Mouse (Mus musculus): ENCODE results near the gene Npas2. TPM values are rescaled to one million over a fixed set of nuclear protein-coding genes. Genes with fewer than 3 reads are reported as not detected.

Gene Npas2
- polyA plus RNA-seq, 1 experiment: 77.6 TPM

DNA sequence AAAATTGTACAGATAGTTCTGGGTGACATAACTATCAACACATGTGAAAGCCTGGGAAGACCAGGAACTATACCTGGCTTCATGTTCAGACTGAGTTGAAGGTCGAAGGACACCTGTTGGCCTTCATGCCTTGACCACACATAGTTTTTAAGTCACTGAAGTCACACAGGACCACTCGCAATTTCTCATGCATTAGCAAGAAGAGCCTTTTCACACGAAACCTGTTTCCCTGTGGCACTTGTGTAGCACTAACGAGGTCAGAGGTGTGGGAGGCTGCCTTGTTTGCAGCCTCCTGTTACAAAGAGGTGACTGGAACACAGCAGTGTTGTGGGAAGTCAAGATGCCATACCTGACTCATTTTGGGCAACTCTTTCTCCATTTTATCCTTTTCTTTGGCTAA lies 179.8 kb downstream of the Npas2 start:
- Histone ChIP-seq H3K4me1 (ENCODE audit: control insufficient read depth, insufficient read depth, insufficient read length, low read length) (peaks cover 3% of the 10 kb centered on the region; the same call in 1 of the 2 replicates), H3K27ac (ENCODE audit: insufficient read depth, low read depth, low read length) (no peak overlapping the region), H3K36me3 (ENCODE audit: control insufficient read depth, insufficient read depth, low read length) (peaks cover 46% of the 10 kb centered on the region), H3K27me3 (ENCODE audit: control insufficient read depth, insufficient read depth, low read length) (no peaks in the 10 kb centered on the region), H3K4me3 (ENCODE audit: low read depth, low read length) (no peak overlapping the region)
- WGBS: 63% methylated on average over 4 of the region's 4 CpGs
- TF ChIP-seq POLR2A (IDR thresholded peaks at IDR 0.05; ENCODE audit: low read depth, low read length) (no peak), CTCF (IDR thresholded peaks at IDR 0.05; ENCODE audit: extremely low read depth, insufficient read length, insufficient replicate concordance, low read depth, low read length) (no peak)

DNA sequence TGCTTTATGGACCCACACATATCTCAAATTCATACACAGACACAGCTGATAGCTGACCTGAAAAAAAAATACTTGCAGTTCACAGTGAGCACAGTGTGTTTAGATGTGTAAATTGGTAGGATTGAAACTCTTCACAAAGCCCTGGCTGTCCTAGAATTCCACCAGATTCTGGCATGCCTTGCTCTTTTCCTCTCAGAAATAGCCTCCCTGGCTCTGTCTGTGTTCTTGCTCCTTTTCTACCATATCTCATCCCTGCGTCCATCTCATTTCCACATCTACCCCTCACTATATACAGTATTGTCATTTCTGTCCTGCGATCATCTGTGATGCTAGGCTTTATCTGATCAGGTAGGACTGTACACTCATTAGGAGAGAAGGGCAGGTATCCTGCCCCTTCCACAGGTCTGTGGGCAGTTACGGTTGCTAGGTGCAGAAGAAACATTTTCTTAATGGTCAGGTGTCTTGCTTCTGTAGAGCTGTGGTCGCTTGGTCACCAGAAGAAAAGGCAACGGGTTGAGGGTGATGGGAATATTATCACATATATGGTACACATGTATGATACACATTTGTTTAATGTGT lies 180.8 kb downstream of the Npas2 start:
- TF ChIP-seq POLR2A (IDR thresholded peaks at IDR 0.05; ENCODE audit: low read depth, low read length) (no peak), CTCF (IDR thresholded peaks at IDR 0.05; ENCODE audit: extremely low read depth, insufficient read length, insufficient replicate concordance, low read depth, low read length) (no peak)
- WGBS: 76% methylated on average over 5 of the region's 5 CpGs
- Histone ChIP-seq H3K27ac (ENCODE audit: insufficient read depth, low read depth, low read length) (no peak overlapping the region), H3K36me3 (ENCODE audit: control insufficient read depth, insufficient read depth, low read length) (peaks cover 46% of the 10 kb centered on the region), H3K27me3 (ENCODE audit: control insufficient read depth, insufficient read depth, low read length) (no peaks in the 10 kb centered on the region), H3K4me3 (ENCODE audit: low read depth, low read length) (no peak overlapping the region), H3K4me1 (ENCODE audit: control insufficient read depth, insufficient read depth, insufficient read length, low read length) (no peaks in the 10 kb centered on the region)

GRCm38 (mm10) chr1:39376121-39376520 lies 182.6 kb downstream of the Npas2 start:
- Histone ChIP-seq H3K36me3 (ENCODE audit: control insufficient read depth, insufficient read depth, low read length) (peaks cover 31% of the 10 kb centered on the region), H3K27ac (ENCODE audit: insufficient read depth, low read depth, low read length) (no peak overlapping the region), H3K4me1 (ENCODE audit: control insufficient read depth, insufficient read depth, insufficient read length, low read length) (no peaks in the 10 kb centered on the region), H3K27me3 (ENCODE audit: control insufficient read depth, insufficient read depth, low read length) (no peaks in the 10 kb centered on the region), H3K4me3 (ENCODE audit: low read depth, low read length) (no peak overlapping the region)
- TF ChIP-seq CTCF (IDR thresholded peaks at IDR 0.05; ENCODE audit: extremely low read depth, insufficient read length, insufficient replicate concordance, low read depth, low read length) (no peak), POLR2A (IDR thresholded peaks at IDR 0.05; ENCODE audit: low read depth, low read length) (no peak)
- WGBS: 77% methylated on average over 7 of the region's 7 CpGs

- Histone ChIP-seq H3K27ac (ENCODE audit: insufficient read depth, low read depth, low read length) (no peak overlapping the region), H3K4me3 (ENCODE audit: low read depth, low read length) (no peak overlapping the region), H3K4me1 (ENCODE audit: control insufficient read depth, insufficient read depth, insufficient read length, low read length) (no peaks in the 10 kb centered on the region), H3K36me3 (ENCODE audit: control insufficient read depth, insufficient read depth, low read length) (peaks cover 26% of the 10 kb centered on the region), H3K27me3 (ENCODE audit: control insufficient read depth, insufficient read depth, low read length) (no peaks in the 10 kb centered on the region)
- 92% methylated on average over 9 of the region's 9 CpGs for WGBS
- no peak for TF ChIP-seq CTCF (IDR thresholded peaks at IDR 0.05; ENCODE audit: extremely low read depth, insufficient read length, insufficient replicate concordance, low read depth, low read length)
- TF ChIP-seq POLR2A (IDR thresholded peaks at IDR 0.05; ENCODE audit: low read depth, low read length): no peak
Observed at GRCm38 (mm10) chr1:39376726-39377240, 183.3 kb downstream of the Npas2 start.

- H3K4me3 ChIP-seq (ENCODE audit: low read depth, low read length): no peak overlapping the region
- peaks cover 9% of the 10 kb centered on the region for H3K36me3 ChIP-seq (ENCODE audit: control insufficient read depth, insufficient read depth, low read length)
- 95% methylated on average over 1 of the region's 1 CpGs for WGBS
- H3K27ac ChIP-seq (ENCODE audit: insufficient read depth, low read depth, low read length): no peak overlapping the region
- TF ChIP-seq POLR2A (IDR thresholded peaks at IDR 0.05; ENCODE audit: low read depth, low read length) (no peak), CTCF (IDR thresholded peaks at IDR 0.05; ENCODE audit: extremely low read depth, insufficient read length, insufficient replicate concordance, low read depth, low read length) (no peak)
- no peaks in the 10 kb centered on the region for H3K27me3 ChIP-seq (ENCODE audit: control insufficient read depth, insufficient read depth, low read length)
- no peaks in the 10 kb centered on the region for H3K4me1 ChIP-seq (ENCODE audit: control insufficient read depth, insufficient read depth, insufficient read length, low read length)
Observed at GRCm38 (mm10) chr1:39378540-39378939, 185.0 kb downstream of the Npas2 start.

DNA sequence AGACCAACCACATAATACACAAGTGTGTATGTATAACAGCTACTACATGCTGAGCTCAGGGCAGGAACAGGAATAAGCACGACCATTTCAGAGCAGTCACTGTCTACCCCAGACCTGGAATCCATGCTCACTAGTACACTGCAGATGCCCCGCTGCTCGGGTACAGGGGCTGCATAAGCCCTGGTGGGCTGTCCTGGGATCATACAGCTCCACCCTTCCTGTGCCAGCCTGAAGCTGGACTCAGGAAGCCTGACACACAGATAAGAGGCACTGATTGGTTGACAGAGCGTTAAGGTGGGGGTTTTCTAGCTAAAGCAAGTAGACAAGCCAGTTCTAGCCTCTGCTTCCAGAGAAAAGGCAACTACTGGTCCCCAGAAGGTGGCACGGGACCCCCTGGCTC lies 185.5 kb downstream of the Npas2 start:
- WGBS: 68% methylated on average over 5 of the region's 5 CpGs
- no peak overlapping the region for H3K27ac ChIP-seq (ENCODE audit: insufficient read depth, low read depth, low read length)

DNA sequence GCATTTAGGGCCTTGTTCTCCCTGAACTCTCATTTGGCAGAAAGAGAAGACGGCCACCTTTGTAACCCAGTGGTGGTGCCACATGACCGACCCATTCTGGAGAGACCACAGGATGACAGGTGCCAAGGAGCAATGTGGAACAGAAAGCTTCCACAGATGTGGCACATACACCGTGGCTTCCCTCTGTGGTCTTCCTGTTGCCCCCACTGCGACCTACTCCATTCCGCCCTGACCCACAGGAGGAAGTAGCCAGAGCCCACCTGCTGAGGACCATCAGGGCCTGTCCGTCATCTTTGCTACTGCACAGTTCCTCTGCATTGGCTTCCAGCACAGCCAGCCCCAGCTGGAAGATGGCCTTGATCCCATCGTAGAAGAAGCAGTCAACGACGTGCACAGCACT lies 187.5 kb downstream of the Npas2 start:
- WGBS: 81% methylated on average over 9 of the region's 9 CpGs
- H3K4me3 ChIP-seq (ENCODE audit: low read depth, low read length): no peak overlapping the region
- TF ChIP-seq POLR2A (IDR thresholded peaks at IDR 0.05; ENCODE audit: low read depth, low read length): no peak
- no peak for TF ChIP-seq CTCF (IDR thresholded peaks at IDR 0.05; ENCODE audit: extremely low read depth, insufficient read length, insufficient replicate concordance, low read depth, low read length)
- H3K4me1 ChIP-seq (ENCODE audit: control insufficient read depth, insufficient read depth, insufficient read length, low read length): no peaks in the 10 kb centered on the region
- H3K36me3 ChIP-seq (ENCODE audit: control insufficient read depth, insufficient read depth, low read length): peaks cover 5% of the 10 kb centered on the region
- no peaks in the 10 kb centered on the region for H3K27me3 ChIP-seq (ENCODE audit: control insufficient read depth, insufficient read depth, low read length)
- H3K27ac ChIP-seq (ENCODE audit: insufficient read depth, low read depth, low read length): no peak overlapping the region

More for the DNA sequence above, 185.5 kb downstream of the Npas2 start:
- no peaks in the 10 kb centered on the region for H3K4me1 ChIP-seq (ENCODE audit: control insufficient read depth, insufficient read depth, insufficient read length, low read length)
- peaks cover 7% of the 10 kb centered on the region for H3K36me3 ChIP-seq (ENCODE audit: control insufficient read depth, insufficient read depth, low read length)
- no peaks in the 10 kb centered on the region for H3K27me3 ChIP-seq (ENCODE audit: control insufficient read depth, insufficient read depth, low read length)
- H3K4me3 ChIP-seq (ENCODE audit: low read depth, low read length): no peak overlapping the region
- TF ChIP-seq POLR2A (IDR thresholded peaks at IDR 0.05; ENCODE audit: low read depth, low read length) (no peak), CTCF (IDR thresholded peaks at IDR 0.05; ENCODE audit: extremely low read depth, insufficient read length, insufficient replicate concordance, low read depth, low read length) (no peak)
